Comparison of ENCODE assay signal across 8 mouse cellular contexts in the genomic region with DNA sequence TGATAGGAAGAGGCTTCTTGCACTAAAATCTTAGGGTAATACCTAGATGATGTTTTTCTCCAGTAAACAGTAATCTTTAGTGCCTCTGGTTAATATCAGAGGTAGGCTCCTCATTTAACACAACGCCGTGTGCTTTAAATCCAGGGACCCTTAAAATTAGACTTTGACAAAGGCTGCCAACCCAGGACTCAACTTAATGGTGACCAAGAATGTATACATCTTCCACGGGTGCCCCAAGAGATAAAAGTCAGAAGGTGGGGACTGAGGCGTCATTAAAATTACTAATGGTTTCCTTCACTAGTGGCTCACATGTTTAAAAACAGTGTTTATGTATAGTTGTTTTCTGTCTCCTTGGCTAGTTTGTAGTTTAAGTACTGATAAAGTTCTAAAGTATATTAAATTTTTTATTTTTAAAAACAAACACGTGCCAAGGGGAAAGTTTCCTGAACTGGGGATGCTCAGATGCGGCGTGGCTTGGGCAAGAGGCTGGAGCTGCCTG. TPM values are rescaled to one million over a fixed set of nuclear protein-coding genes. Genes with fewer than 3 reads are reported as not detected.
DNase-seq lines count a peak whose midpoint lies in the region; ATAC-seq and TF ChIP-seq lines count a peak whose summit lies in the region.

No protein-coding gene starts in this region.

- peak overlapping the region; percentile 100 for H3K27ac ChIP-seq in heart, embryonic 12.5 days (ENCODE audit: poor library complexity, severe bottlenecking)
- H3K27ac ChIP-seq in CH12.LX (ENCODE audit: insufficient read depth, low read depth): peak overlapping the region; percentile 80
- peak overlapping the region; percentile 99 for H3K27ac ChIP-seq in forebrain, embryonic 13.5 days
- H3K27ac ChIP-seq in liver, embryonic 14.5 days: peak overlapping the region; percentile 90

- DNase-seq in heart, adult 8-10 months (ENCODE audit: low spot score): no peak
- DNase-seq in CH12.LX (ENCODE audit: extremely low read depth): no peak
- DNase-seq in liver, embryonic 14.5 days (ENCODE audit: low read depth in 3 of 3, low spot score in 3 of 3): no peak
- DNase-seq in MN1 (ENCODE audit: low spot score): no peak
- no peak for DNase-seq in adrenal gland, postnatal 25 days
- no peak for DNase-seq in gastrocnemius, postnatal 25 days

- no peak for TF ChIP-seq EP300 in CH12.LX (IDR thresholded peaks at IDR 0.05; ENCODE audit: low read length)
- no peak for TF ChIP-seq EP300 in liver, embryonic 14.5 days (IDR thresholded peaks at IDR 0.05; ENCODE audit: low read depth)

- no peak for TF ChIP-seq RAD21 in CH12.LX (IDR thresholded peaks at IDR 0.05; ENCODE audit: low read depth, low read length)

- TF ChIP-seq POLR2A in CH12.LX (IDR thresholded peaks at IDR 0.05; ENCODE audit: low read depth, low read length): no peak

- no peaks in the 10 kb centered on the region for H3K9me3 ChIP-seq in heart, embryonic 12.5 days (replicated peaks)
- H3K9me3 ChIP-seq in CH12.LX (replicated peaks; ENCODE audit: low read length): no peaks in the 10 kb centered on the region
- H3K9me3 ChIP-seq in forebrain, embryonic 13.5 days (replicated peaks): no peaks in the 10 kb centered on the region
- H3K9me3 ChIP-seq in liver, embryonic 14.5 days (ENCODE audit: control insufficient read depth, low read length): no peaks in the 10 kb centered on the region

- in situ Hi-C loops in CH12.LX (cut with MboI; ENCODE audit: low pct_ligation_motif_present, low pct_unique_long_range_greater_than_20kb, low sequenced_read_pairs): no loop called here

- H3K4me3 ChIP-seq in heart, embryonic 12.5 days: peak overlapping the region; percentile 98
- peak overlapping the region in 2 of 3 experiments; percentile 52 to 80 for H3K4me3 ChIP-seq in CH12.LX (replicated peaks in 1 of 3; ENCODE audit: low read depth in 2 of 3, low read length in 2 of 3, poor library complexity in 1 of 3)
- peak overlapping the region; percentile 91 for H3K4me3 ChIP-seq in forebrain, embryonic 13.5 days
- peak overlapping the region; percentile 95 to 99 for H3K4me3 ChIP-seq in liver, embryonic 14.5 days (ENCODE audit: insufficient read depth in 1 of 2, low read depth in 2 of 2, low read length in 2 of 2)

- H3K9ac ChIP-seq in heart, embryonic 12.5 days: peak overlapping the region; percentile 99
- peak overlapping the region; percentile 76 for H3K9ac ChIP-seq in CH12.LX (ENCODE audit: insufficient read depth, low read depth)
- peak overlapping the region; percentile 99 for H3K9ac ChIP-seq in forebrain, embryonic 13.5 days
- peak overlapping the region; percentile 100 for H3K9ac ChIP-seq in liver, embryonic 14.5 days (replicated peaks)

- WGBS in heart, embryonic 12.5 days: 32% methylated on average over 7 of the region's 7 CpGs
- WGBS in forebrain, embryonic 13.5 days: 32% methylated on average over 7 of the region's 7 CpGs
- WGBS in liver, embryonic 14.5 days (ENCODE audit: insufficient replicate concordance): 19% methylated on average over 7 of the region's 7 CpGs

- dilution Hi-C loops in CH12.LX (cut with MboI; ENCODE audit: extremely low pct_ligation_motif_present, extremely low pct_unique_long_range_greater_than_20kb, low sequenced_read_pairs): no loop called here

- peaks cover 31% of the 10 kb centered on the region for H3K4me1 ChIP-seq in heart, embryonic 12.5 days (replicated peaks)
- peaks cover 8 to 36% of the 10 kb centered on the region in 2 experiments for H3K4me1 ChIP-seq in CH12.LX (ENCODE audit: control insufficient read depth in 1 of 2, insufficient read depth in 2 of 2)
- H3K4me1 ChIP-seq in forebrain, embryonic 13.5 days: peaks cover 40% of the 10 kb centered on the region
- peaks cover 55 to 56% of the 10 kb centered on the region in 2 experiments for H3K4me1 ChIP-seq in liver, embryonic 14.5 days (replicated peaks; ENCODE audit: control insufficient read depth in 2 of 2, insufficient read depth in 2 of 2, low read length in 1 of 2)

- no peak for ATAC-seq in heart, embryonic 12.5 days (ENCODE audit: insufficient number of reproducible peaks, low FRiP score)
- ATAC-seq in forebrain, embryonic 13.5 days: no peak
- no peak for ATAC-seq in liver, embryonic 14.5 days (ENCODE audit: insufficient read depth)

- H3K36me3 ChIP-seq in heart, embryonic 12.5 days: no peaks in the 10 kb centered on the region
- H3K36me3 ChIP-seq in CH12.LX (replicated peaks in 1 of 2; ENCODE audit: control insufficient read depth in 1 of 2, insufficient read depth in 1 of 2, low read length in 1 of 2): peaks cover 0 to 3% of the 10 kb centered on the region in 2 experiments
- no peaks in the 10 kb centered on the region for H3K36me3 ChIP-seq in forebrain, embryonic 13.5 days (ENCODE audit: poor library complexity, severe bottlenecking)
- peaks cover 15% of the 10 kb centered on the region for H3K36me3 ChIP-seq in liver, embryonic 14.5 days (replicated peaks; ENCODE audit: control insufficient read depth, insufficient read depth, low read depth)

- no peak for TF ChIP-seq CTCF in CH12.LX (conservative IDR thresholded peaks at IDR 0.05 in 1 of 2, IDR thresholded peaks at IDR 0.05 in 1 of 2; ENCODE audit: low read depth in 2 of 2, low read length in 2 of 2)
- no peak for TF ChIP-seq CTCF in liver, embryonic 14.5 days (IDR thresholded peaks at IDR 0.05; ENCODE audit: low read depth)

- H3K79me2 ChIP-seq in CH12.LX (replicated peaks; ENCODE audit: control insufficient read depth, extremely low read depth, insufficient read depth, poor library complexity, severe bottlenecking): peaks cover 33% of the 10 kb centered on the region

- H3K4me2 ChIP-seq in heart, embryonic 12.5 days: peak overlapping the region; percentile 84
- peak overlapping the region; percentile 69 for H3K4me2 ChIP-seq in CH12.LX (ENCODE audit: insufficient read depth, low read depth, poor library complexity, severe bottlenecking)
- peak overlapping the region; percentile 90 for H3K4me2 ChIP-seq in forebrain, embryonic 13.5 days
- H3K4me2 ChIP-seq in liver, embryonic 14.5 days (ENCODE audit: low read depth): peak overlapping the region; percentile 95

- no peaks in the 10 kb centered on the region for H3K27me3 ChIP-seq in heart, embryonic 12.5 days (replicated peaks)
- no peaks in the 10 kb centered on the region for H3K27me3 ChIP-seq in CH12.LX (replicated peaks)
- no peaks in the 10 kb centered on the region for H3K27me3 ChIP-seq in forebrain, embryonic 13.5 days
- H3K27me3 ChIP-seq in liver, embryonic 14.5 days (ENCODE audit: control insufficient read depth, insufficient read depth, low read length): no peaks in the 10 kb centered on the region

TF ChIP-seq in CH12.LX, 34 proteins besides CTCF, POLR2A, EP300 and RAD21:
- no peak for TF ChIP-seq JUN (IDR thresholded peaks at IDR 0.05; ENCODE audit: insufficient read depth, low read depth, low read length)
- TF ChIP-seq KAT2A (IDR thresholded peaks at IDR 0.05; ENCODE audit: insufficient replicate concordance, low read length): no peak
- no peak for TF ChIP-seq JUND (conservative IDR thresholded peaks at IDR 0.05; ENCODE audit: low read depth, low read length)
- TF ChIP-seq RCOR1 (conservative IDR thresholded peaks at IDR 0.05; ENCODE audit: low read depth, low read length): no peak

RNA-seq across cellular contexts. Expression of a gene that starts 0.6 kb away (rescaled TPM):
- 209 and 214 TPM in 2 replicates for polyA plus RNA-seq in heart, embryonic 12.5 days (2016; fragmentation: Nextera tagmentation; extraction: Ambion mirVana)
- total RNA-seq in heart, adult 8-10 months (2022): 10 to 100 TPM; 59.5 to 64.7 (median 61.5) TPM
- total RNA-seq in CH12.LX (2012; rRNA removed): 37.5 and 45.2 TPM in 2 replicates
- 22.9 and 29.4 TPM in 2 replicates for total RNA-seq in CH12.LX (2014; rRNA removed)
- 864 and 1,039 TPM in 2 replicates for polyA plus RNA-seq in CH12.LX (2012; ENCODE audit: insufficient read length, low read depth)
- polyA plus RNA-seq in forebrain, embryonic 13.5 days (2015; fragmentation: Nextera tagmentation; extraction: Ambion mirVana): 210 and 214 TPM in 2 replicates
- polyA plus RNA-seq in liver, embryonic 14.5 days (2012; rRNA removed): 60.1 and 171 TPM in 2 replicates
- polyA plus RNA-seq in liver, embryonic 14.5 days (2014; fragmentation: Nextera tagmentation; extraction: Ambion mirVana): 351 and 427 TPM in 2 replicates
- 140 and 161 TPM in 2 replicates for total RNA-seq in adrenal gland, postnatal 25 days (2021)
- 10 to 100 TPM; 54.1 to 59.9 TPM for total RNA-seq in gastrocnemius, postnatal 25 days (2021)

RNA-seq across cellular contexts. Expression of a gene that starts 36.8 kb away (rescaled TPM):
- polyA plus RNA-seq in heart, embryonic 12.5 days (2016; fragmentation: Nextera tagmentation; extraction: Ambion mirVana): 9.7 and 12.4 TPM in 2 replicates
- under 1 TPM in 1 of 4 experiments, not detected in 3; 0.37 TPM for total RNA-seq in heart, adult 8-10 months (2022)
- total RNA-seq in CH12.LX (2012; rRNA removed) (0.04 TPM in 1 of 2 replicates, not detected in the other), CH12.LX (2014; rRNA removed) (0.09 TPM in 1 of 2 replicates, not detected in the other)
- 0.11 TPM in 1 of 2 replicates, not detected in the other for polyA plus RNA-seq in CH12.LX (2012; ENCODE audit: insufficient read length, low read depth)
- polyA plus RNA-seq in forebrain, embryonic 13.5 days (2015; fragmentation: Nextera tagmentation; extraction: Ambion mirVana): 0.09 and 0.77 TPM in 2 replicates
- 191 and 274 TPM in 2 replicates for polyA plus RNA-seq in liver, embryonic 14.5 days (2012; rRNA removed)
- 293 and 315 TPM in 2 replicates for polyA plus RNA-seq in liver, embryonic 14.5 days (2014; fragmentation: Nextera tagmentation; extraction: Ambion mirVana)
- not detected in 2 replicates for total RNA-seq in adrenal gland, postnatal 25 days (2021)
- total RNA-seq in gastrocnemius, postnatal 25 days (2021): not detected

RNA-seq across cellular contexts. Expression of a gene that starts 39.0 kb away (rescaled TPM):
- 62.2 and 68.3 TPM in 2 replicates for polyA plus RNA-seq in heart, embryonic 12.5 days (2016; fragmentation: Nextera tagmentation; extraction: Ambion mirVana)
- 10 to 100 TPM; 12.1 to 16.8 (median 15.6) TPM for total RNA-seq in heart, adult 8-10 months (2022)
- total RNA-seq in CH12.LX (2012; rRNA removed) (103 and 119 TPM in 2 replicates), CH12.LX (2014; rRNA removed) (140 and 150 TPM in 2 replicates)
- 127 and 173 TPM in 2 replicates for polyA plus RNA-seq in CH12.LX (2012; ENCODE audit: insufficient read length, low read depth)
- polyA plus RNA-seq in forebrain, embryonic 13.5 days (2015; fragmentation: Nextera tagmentation; extraction: Ambion mirVana): 71.0 and 74.0 TPM in 2 replicates
- 32.9 and 36.0 TPM in 2 replicates for polyA plus RNA-seq in liver, embryonic 14.5 days (2012; rRNA removed)
- 49.4 and 51.8 TPM in 2 replicates for polyA plus RNA-seq in liver, embryonic 14.5 days (2014; fragmentation: Nextera tagmentation; extraction: Ambion mirVana)
- total RNA-seq in adrenal gland, postnatal 25 days (2021): 35.0 and 38.5 TPM in 2 replicates
- 10 to 100 TPM; 16.9 to 21.1 TPM for total RNA-seq in gastrocnemius, postnatal 25 days (2021)
